Mouse (Mus musculus): ENCODE measurements around the gene Fcho1.

DNA sequence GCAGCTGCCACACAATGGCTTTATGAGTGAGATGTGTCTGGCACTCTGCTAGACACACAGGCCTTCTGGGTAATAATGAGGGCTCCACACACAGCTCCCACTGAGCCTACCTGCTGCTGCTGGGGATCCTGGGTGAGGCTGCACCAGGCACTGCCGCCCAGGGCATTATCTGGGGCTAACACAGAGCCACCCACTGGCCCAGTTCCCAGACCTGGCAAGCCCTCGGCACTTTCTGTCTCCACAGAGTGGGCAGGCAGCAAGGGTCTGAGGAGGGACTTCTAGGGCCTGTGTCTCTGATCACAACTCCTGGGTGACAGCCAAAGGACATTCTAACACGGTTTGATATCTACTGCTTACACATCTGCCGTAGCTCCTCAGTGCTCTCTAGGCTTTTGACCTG lies 6.3 kb downstream of the Fcho1 start:
- TF ChIP-seq POLR2A (IDR thresholded peaks at IDR 0.05; ENCODE audit: borderline replicate concordance, extremely low read depth, low read depth, low read length) (no peak), CTCF (IDR thresholded peaks at IDR 0.05; ENCODE audit: insufficient read depth, low read length) (no peak)

Data from lung, adult 2 months (tissue).